Mouse (Mus musculus) intestine, postnatal 0 days (tissue): ENCODE data around the gene Nmral1. TPM values are rescaled to one million over a fixed set of nuclear protein-coding genes. Genes with fewer than 3 reads are reported as not detected.

ENCODE experiments used
- ATAC-seq: fragments of 200-750 bp; cut with Nextera tagmentation; 2 replicates; pipeline ENCODE4 v1.8.0; 2017; ENCODE audit warnings: mild to moderate bottlenecking, moderate TSS enrichment, moderate library complexity
- H3K27ac ChIP-seq: fragments of 300-500 bp; sonication (generic); 2 replicates; pipeline ENCODE4 v1.5.1; 2014; ENCODE audit warnings: mild to moderate bottlenecking, low read depth, low read length, moderate library complexity
- H3K27me3 ChIP-seq: fragments of 300-500 bp; sonication (generic); replicated peaks from 2 replicates; pipeline ENCODE4 v1.6.1; 2014; ENCODE audit warnings: low read length, mixed read lengths; ENCODE audit not compliant: control insufficient read depth, insufficient read depth
- H3K36me3 ChIP-seq: fragments of 300-500 bp; sonication (generic); 2 replicates; pipeline ENCODE4 v1.6.1; 2014; ENCODE audit warnings: mild to moderate bottlenecking, moderate library complexity; ENCODE audit not compliant: control insufficient read depth, insufficient read depth
- H3K4me1 ChIP-seq: fragments of 300-500 bp; sonication (generic); replicated peaks from 2 replicates; pipeline ENCODE4 v1.6.1; 2014; ENCODE audit warnings: antibody characterized with exemption, low read length, mixed read lengths; ENCODE audit not compliant: control insufficient read depth, insufficient read depth
- H3K4me2 ChIP-seq: fragments of 300-500 bp; sonication (generic); replicated peaks from 2 replicates; pipeline ENCODE4 v1.6.1; 2014; ENCODE audit warnings: low read depth, mild to moderate bottlenecking, moderate library complexity
- H3K4me3 ChIP-seq: fragments of 300-500 bp; sonication (generic); 2 replicates; pipeline ENCODE4 v1.5.1; 2014; ENCODE audit warnings: low read depth, low read length
- H3K9ac ChIP-seq: fragments of 300-500 bp; sonication (generic); 2 replicates; pipeline ENCODE4 v1.6.1; 2014; ENCODE audit warnings: mild to moderate bottlenecking, low read depth, low read length
- H3K9me3 ChIP-seq: fragments of 300-500 bp; sonication (generic); 2 replicates; pipeline ENCODE4 v1.6.1; 2016; ENCODE audit warnings: mixed run types; ENCODE audit not compliant: control insufficient read depth
- CTCF ChIP-seq: sonication (generic); IDR thresholded peaks from 2 replicates; pipeline ENCODE4 v1.5.1; 2016; ENCODE audit warnings: low read depth, mild to moderate bottlenecking, control low read depth, antibody characterized with exemption, moderate library complexity
- WGBS: fragments of 180-500 bp; shearing (Covaris S2); extraction: QIAGEN DNeasy Blood & Tissue Kit; methylation state at CpG from one replicate; pipeline ENCODE4 v1.1.7; 2014; 5-methylcytosine and 5-hydroxymethylcytosine counted together
- polyA plus RNA-seq: library from polyadenylated mRNA; unstranded; fragments of >200 nt; fragmentation: Nextera tagmentation; extraction: Ambion mirVana; gene quantifications from 2 replicates; pipeline ENCODE4 v1.2.1, GENCODE M21; 2015

Nmral1 gene
- polyA plus RNA-seq = 10.2 and 11.6 TPM in 2 replicates

DNA sequence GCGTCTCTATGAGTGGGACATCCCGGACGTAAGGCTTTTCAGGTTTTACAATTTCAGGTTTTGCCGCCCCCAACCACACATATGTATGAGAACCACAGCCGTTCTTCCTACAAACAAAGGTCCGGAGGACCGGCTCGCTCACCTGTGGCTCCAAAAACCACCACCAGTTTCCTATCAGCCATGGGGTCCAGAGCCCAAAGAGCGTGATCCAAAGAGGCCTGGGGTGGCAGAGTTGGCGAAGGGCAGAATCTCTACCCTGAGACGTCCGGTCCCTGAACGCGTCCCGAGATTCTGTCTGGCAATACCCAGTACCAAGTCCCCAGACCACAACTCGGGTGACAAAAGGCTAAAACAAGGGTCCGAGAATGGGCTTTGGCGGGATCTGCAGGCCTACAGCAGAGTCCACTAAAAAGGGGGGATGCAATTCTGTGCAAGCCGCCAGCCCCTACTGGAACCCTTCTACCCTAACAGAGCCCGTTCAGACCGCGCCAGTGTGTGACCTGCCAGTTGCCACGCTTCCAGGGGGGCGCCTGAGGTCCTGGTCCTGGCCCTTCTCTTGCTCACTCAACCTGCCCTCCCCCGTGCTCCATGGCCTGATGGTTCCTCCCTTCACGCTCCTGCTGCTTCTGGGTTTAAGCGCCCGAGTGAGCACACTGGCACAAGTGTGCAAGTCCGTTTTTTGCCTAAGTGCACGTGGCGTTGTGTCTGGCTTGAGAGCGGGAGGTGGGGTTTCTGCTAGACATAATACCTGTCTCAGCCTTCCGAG is at the start of gene Nmral1:
TSS of gene Nmral1 (minus strand) at position 604 of the 766 bp plus-strand sequence.
- Histone ChIP-seq H3K36me3 (no peaks in the 10 kb centered on the region; the same call in 1 of the 2 replicates), H3K4me2 (peak within 1 kb of the TSS; percentile 79), H3K27me3 (no peaks in the 10 kb centered on the region), H3K27ac (no peak within 1 kb of the TSS), H3K4me3 (peak within 1 kb of the TSS; percentile 63), H3K9me3 (no peaks in the 10 kb centered on the region), H3K4me1 (no peaks in the 10 kb centered on the region; the same call in 1 of the 2 replicates), H3K9ac (peak within 1 kb of the TSS; percentile 62)
- no peak for TF ChIP-seq CTCF
- ATAC-seq = peak; percentile 83
- WGBS = 17% methylated on average over 33 of the region's 33 CpGs

DNA sequence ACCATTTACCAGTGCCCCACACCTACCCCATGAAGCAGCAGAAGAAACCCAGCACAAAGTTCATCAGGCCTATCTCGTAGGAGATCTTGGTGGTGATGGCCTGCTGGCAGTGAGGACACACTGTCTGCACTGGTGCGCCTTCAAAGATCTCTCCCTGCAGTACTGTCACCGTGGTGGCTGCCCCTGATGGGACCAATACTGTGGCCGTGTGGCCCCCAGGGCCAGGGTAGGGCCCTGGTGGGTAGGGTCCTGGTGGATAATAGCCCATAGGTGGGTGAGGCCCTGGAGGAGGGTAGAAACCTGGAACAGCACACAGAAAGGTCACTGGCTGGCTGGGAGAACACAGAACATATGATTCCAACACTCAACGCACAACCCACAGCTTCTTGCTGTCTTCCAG is 49.6 kb upstream of the Nmral1 start:
- Histone ChIP-seq H3K27me3 (no peaks in the 10 kb centered on the region), H3K9ac (no peak overlapping the region), H3K27ac (no peak overlapping the region), H3K9me3 (no peaks in the 10 kb centered on the region), H3K4me3 (no peak overlapping the region), H3K4me2 (no peak overlapping the region), H3K36me3 (peaks cover 62% of the 10 kb centered on the region), H3K4me1 (peaks cover 7% of the 10 kb centered on the region; the same call in 1 of the 2 replicates)
- TF ChIP-seq CTCF = no peak
- WGBS = 92% methylated on average over 5 of the region's 5 CpGs
- ATAC-seq = no peak

DNA sequence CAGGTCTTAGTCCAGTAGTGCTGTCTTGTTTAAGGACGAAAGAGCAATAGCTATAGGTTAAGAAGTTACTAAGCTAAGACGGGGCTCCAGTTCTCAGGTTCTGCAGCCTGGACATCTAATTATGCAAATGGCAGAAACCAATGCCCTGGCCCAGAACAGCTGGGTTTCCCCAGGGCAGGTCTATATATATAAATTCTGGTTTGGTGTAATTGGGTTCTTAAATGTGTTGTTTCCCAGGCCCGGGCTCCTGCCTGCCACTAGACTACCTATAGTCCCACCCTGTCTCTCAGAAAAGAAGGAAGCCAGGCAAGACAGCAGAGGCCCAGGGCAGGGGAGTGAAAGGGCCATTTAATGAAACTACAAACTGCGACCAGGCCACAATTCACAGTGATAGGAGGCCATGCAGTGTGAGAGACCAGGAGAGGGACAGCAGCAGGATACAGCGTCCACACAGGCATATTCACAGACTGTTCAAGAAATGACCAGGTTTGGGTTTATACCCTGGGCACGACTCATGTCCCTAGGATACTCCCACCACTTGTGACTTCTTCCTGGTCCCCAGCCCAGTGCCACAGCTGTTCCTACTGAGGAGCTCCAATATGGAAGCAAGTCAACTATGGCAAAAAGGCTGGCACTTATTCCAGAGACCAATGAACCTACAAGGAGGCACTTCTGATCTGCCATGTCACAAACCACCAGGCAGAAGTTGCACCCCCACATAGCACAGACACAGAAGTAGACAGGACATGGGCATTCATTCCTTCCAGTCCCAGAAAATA is 48.0 kb upstream of the Nmral1 start:
- H3K4me2 ChIP-seq = no peak overlapping the region
- no peak for TF ChIP-seq CTCF
- WGBS = 84% methylated on average over 6 of the region's 6 CpGs
- H3K4me3 ChIP-seq = no peak overlapping the region
- H3K9ac ChIP-seq = no peak overlapping the region
- H3K36me3 ChIP-seq = peaks cover 71% of the 10 kb centered on the region
- no peak for ATAC-seq
- no peaks in the 10 kb centered on the region for H3K27me3 ChIP-seq
- H3K4me1 ChIP-seq = no peaks in the 10 kb centered on the region
- H3K27ac ChIP-seq = no peak overlapping the region
- no peaks in the 10 kb centered on the region for H3K9me3 ChIP-seq

DNA sequence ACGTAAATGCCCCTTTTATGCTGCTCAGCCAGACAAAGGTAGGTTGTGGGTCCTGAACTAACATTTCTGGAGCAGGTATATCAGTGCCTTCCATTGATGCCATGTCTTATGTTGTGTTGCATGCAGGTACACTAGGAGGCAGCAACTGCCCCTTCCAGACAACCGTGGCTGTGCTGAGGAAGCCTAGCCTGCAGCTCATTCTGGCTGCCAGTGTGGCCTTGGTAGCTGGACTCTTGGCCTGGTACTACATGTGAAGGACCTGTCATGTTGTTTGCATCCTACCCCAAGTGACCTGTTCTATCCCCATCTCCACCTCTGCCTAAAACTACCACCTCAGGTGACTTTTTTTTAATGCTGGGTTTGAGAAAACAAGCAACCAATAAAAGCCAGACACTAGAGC is 46.7 kb upstream of the Nmral1 start:
- Histone ChIP-seq H3K9me3 (no peaks in the 10 kb centered on the region), H3K36me3 (peaks cover 72% of the 10 kb centered on the region), H3K4me2 (no peak overlapping the region), H3K4me1 (no peaks in the 10 kb centered on the region), H3K27ac (no peak overlapping the region), H3K9ac (no peak overlapping the region), H3K4me3 (no peak overlapping the region), H3K27me3 (no peaks in the 10 kb centered on the region)
- 78% methylated on average over 2 of the region's 2 CpGs for whole genome bisulfite sequencing
- peak; percentile 47 for TF ChIP-seq CTCF
- peak; percentile 20; the same call in 1 of the 2 replicates for ATAC-seq

DNA sequence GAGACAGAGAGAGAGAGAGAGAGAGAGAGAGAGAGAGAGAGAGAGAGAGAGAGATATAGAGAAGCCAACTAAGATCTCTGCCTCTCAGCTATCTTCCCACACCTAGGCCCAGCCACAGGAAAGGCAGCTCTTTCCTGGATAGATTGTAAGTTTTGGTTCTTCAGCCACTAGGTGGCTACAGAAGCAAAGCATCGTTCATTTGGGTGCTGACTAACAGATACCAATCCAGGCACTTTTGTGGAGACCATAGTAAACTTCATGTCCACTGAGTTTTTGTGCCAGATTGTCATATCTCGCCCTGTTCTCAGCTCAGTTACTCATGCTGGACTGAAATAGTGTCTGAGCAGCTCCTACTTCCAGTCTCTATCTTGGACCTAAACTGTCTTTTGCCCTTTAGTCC is 44.1 kb upstream of the Nmral1 start:
- Histone ChIP-seq H3K9me3 (no peaks in the 10 kb centered on the region), H3K9ac (no peak overlapping the region), H3K36me3 (peaks cover 47% of the 10 kb centered on the region), H3K4me2 (no peak overlapping the region), H3K4me1 (no peaks in the 10 kb centered on the region), H3K27me3 (no peaks in the 10 kb centered on the region), H3K4me3 (no peak overlapping the region), H3K27ac (no peak overlapping the region)
- peak; percentile 86 for TF ChIP-seq CTCF
- WGBS = 34% methylated on average over 2 of the region's 2 CpGs
- peak; percentile 64 for ATAC-seq

DNA sequence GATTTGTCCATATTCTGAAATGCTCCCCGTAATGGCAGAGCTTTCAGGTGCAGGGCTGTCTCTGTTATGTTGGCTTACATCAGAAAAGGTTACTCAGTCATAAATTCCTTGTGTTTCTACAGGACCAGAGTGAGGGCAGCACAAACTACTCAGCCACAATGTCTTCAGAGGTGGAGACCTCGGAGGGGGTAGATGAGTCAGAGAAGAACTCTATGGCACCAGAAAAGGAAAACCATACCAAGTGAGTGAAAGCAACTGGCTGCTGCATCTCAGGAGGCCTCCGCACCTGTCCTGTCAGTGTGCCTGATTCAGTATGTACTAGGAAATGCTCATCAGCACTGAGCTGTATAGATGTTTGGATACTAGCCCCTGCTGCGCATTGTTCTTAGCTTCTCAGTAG is 43.3 kb upstream of the Nmral1 start:
- Histone ChIP-seq H3K27me3 (no peaks in the 10 kb centered on the region), H3K4me3 (no peak overlapping the region), H3K9me3 (no peaks in the 10 kb centered on the region), H3K36me3 (peaks cover 39% of the 10 kb centered on the region), H3K4me2 (no peak overlapping the region), H3K9ac (no peak overlapping the region), H3K4me1 (no peaks in the 10 kb centered on the region), H3K27ac (no peak overlapping the region)
- WGBS = 92% methylated on average over 4 of the region's 4 CpGs
- no peak for TF ChIP-seq CTCF
- ATAC-seq = no peak
